Mouse (Mus musculus) adrenal gland, adult 2 months (tissue): ENCODE results near the gene Cblc. TPM values are rescaled to one million over a fixed set of nuclear protein-coding genes. Genes with fewer than 3 reads are reported as not detected.

ENCODE experiments used
- DNase-seq: peaks from one replicate; pipeline ENCODE4 v3.0.0; 2021
- polyA plus RNA-seq: library from polyadenylated mRNA; depleted of rRNA; stranded (reverse); fragments of >200 nt; gene quantifications from 2 replicates; pipeline ENCODE4 v1.2.3, GENCODE M21; 2012
- total RNA-seq, 2 experiments: library from RNA; stranded (reverse); gene quantifications; 2 replicates each; pipeline ENCODE4 v1.2.3; 2021

Gene Cblc
- total and polyA plus RNA-seq, 3 experiments, result not detected

- no peak for DNase-seq
Observed at GRCm38 (mm10) chr7:19782645-19783044, 14.0 kb downstream of the Cblc start.

GRCm38 (mm10) chr7:19781741-19782140, 14.9 kb downstream of the Cblc start:
- DNase-seq, result no peak

- no peak for DNase-seq
Observed at GRCm38 (mm10) chr7:19779903-19780302, 16.7 kb downstream of the Cblc start.

GRCm38 (mm10) chr7:19778645-19779044, 18.0 kb downstream of the Cblc start:
- no peak for DNase-seq

GRCm38 (mm10) chr7:19777049-19777723, 19.4 kb downstream of the Cblc start:
- no peak for DNase-seq

- DNase-seq, result no peak
Observed at GRCm38 (mm10) chr7:19771682-19772081, 24.9 kb downstream of the Cblc start.

- DNase-seq, result peak; percentile 18
Observed at GRCm38 (mm10) chr7:19770984-19771391, 25.6 kb downstream of the Cblc start, which contains the start of gene Bcam. Gene Bcam, minus strand, starts transcription at chr7:19771016.

- peak; percentile 94 for DNase-seq
Observed at GRCm38 (mm10) chr7:19770375-19770754, 26.2 kb downstream of the Cblc start.

GRCm38 (mm10) chr7:19769434-19770374, 26.9 kb downstream of the Cblc start:
- DNase-seq, result no peak

- DNase-seq, result no peak
Observed at GRCm38 (mm10) chr7:19769001-19769400, 27.6 kb downstream of the Cblc start.

GRCm38 (mm10) chr7:19768251-19768650, 28.4 kb downstream of the Cblc start:
- no peak for DNase-seq

GRCm38 (mm10) chr7:19764581-19764980, 32.0 kb downstream of the Cblc start:
- DNase-seq, result no peak

GRCm38 (mm10) chr7:19763829-19764477, 32.7 kb downstream of the Cblc start:
- DNase-seq, result no peak

- no peak for DNase-seq
Observed at GRCm38 (mm10) chr7:19762283-19762682, 34.3 kb downstream of the Cblc start.

- DNase-seq, result no peak
Observed at GRCm38 (mm10) chr7:19760021-19760420, 36.6 kb downstream of the Cblc start.

GRCm38 (mm10) chr7:19758623-19759022, 38.0 kb downstream of the Cblc start:
- DNase-seq, result no peak

GRCm38 (mm10) chr7:19755851-19756786, 40.5 kb downstream of the Cblc start:
- peak; percentile 82 for DNase-seq

GRCm38 (mm10) chr7:19755008-19755407, 41.6 kb downstream of the Cblc start:
- no peak for DNase-seq

GRCm38 (mm10) chr7:19754065-19754464, 42.5 kb downstream of the Cblc start:
- no peak for DNase-seq

- DNase-seq, result peak; percentile 44
Observed at GRCm38 (mm10) chr7:19753587-19753986, 43.0 kb downstream of the Cblc start.

GRCm38 (mm10) chr7:19752652-19753051, 44.0 kb downstream of the Cblc start:
- no peak for DNase-seq

- peak; percentile 53 for DNase-seq
Observed at GRCm38 (mm10) chr7:19751070-19751383, 45.6 kb downstream of the Cblc start.
